Mouse (Mus musculus) bone marrow macrophage, adult 2 months (primary cell): ENCODE data around the gene Tbcd. TPM values are rescaled to one million over a fixed set of nuclear protein-coding genes. Genes with fewer than 3 reads are reported as not detected.
A peak's percentile ranks its signal among the peaks of the same experiment; 100 is the strongest.

Experiments used
- H3K27ac ChIP-seq: 2 replicates; pipeline ENCODE4 v1.5.1; 2012; ENCODE audit warnings: low read depth, low read length; ENCODE audit not compliant: insufficient read depth
- H3K4me1 ChIP-seq: 2 replicates; pipeline ENCODE4 v1.6.1; 2012; ENCODE audit warnings: low read length; ENCODE audit not compliant: control insufficient read depth, insufficient read depth
- H3K4me3 ChIP-seq: 2 replicates; pipeline ENCODE4 v1.5.1; 2012; ENCODE audit warnings: mild to moderate bottlenecking, low read length, moderate library complexity; ENCODE audit not compliant: insufficient read depth
- CTCF ChIP-seq: IDR thresholded peaks from 2 replicates; pipeline ENCODE4 v1.5.1; 2012; ENCODE audit warnings: low read depth, mild to moderate bottlenecking, low read length, moderate library complexity
- POLR2A ChIP-seq: IDR thresholded peaks from 2 replicates; pipeline ENCODE4 v1.6.1; 2012; ENCODE audit warnings: mild to moderate bottlenecking, low read depth, low read length, borderline replicate concordance
- polyA plus RNA-seq: library from polyadenylated mRNA; stranded (reverse); fragments of >200 nt; gene quantifications from 2 replicates; pipeline ENCODE4 v1.2.4, GENCODE M21; 2012; ENCODE audit not compliant: missing spikeins, insufficient read depth, insufficient read length

The Tbcd gene
- polyA plus RNA-seq, 1 experiment, result 27.4 TPM

DNA sequence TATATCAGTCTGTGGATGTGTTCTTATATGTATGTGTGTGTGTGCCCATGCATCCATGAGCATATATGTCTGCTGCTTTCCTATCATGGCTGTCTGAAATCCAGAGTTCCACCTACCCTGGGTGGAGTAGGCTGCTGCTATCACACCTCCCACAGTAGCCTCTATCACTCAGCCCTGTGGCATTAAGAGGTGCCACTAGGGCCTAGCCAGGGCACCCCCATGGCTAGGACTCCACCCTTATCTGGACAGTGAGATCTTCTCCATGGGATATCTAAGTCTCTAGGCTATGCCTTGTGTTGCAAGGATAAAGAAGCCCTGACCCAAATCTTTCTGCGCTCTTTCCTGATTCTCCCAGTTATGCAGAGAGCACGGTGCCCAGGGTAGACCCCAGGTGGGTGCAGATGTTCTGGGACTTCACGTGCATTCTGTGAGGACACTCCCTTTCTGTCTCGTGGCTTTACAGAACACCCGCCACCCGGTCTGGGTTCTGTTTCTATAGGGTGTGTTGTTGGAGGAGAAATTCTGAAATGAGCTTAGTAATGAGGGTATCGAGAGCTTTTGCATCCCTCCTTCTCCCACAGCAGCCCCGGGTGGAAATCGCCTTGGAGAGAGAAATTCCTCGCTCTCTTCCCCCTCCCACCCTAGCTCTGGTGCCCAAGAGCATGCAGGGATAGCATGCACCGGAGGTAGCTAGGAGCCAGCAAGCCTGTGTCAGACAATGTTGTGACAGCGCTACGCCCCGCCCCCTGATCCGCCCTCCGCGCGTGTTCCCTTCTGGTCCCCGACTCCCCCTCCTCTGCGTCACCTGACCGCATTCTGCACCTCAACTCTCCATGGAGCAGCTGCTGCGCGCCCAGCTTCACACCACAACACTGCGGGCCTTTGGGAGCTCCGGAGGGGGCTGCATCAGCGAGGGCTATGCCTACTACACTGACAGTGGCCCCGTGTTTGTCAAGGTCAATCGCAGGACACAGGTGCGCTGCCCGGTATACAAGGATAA lies 17.3 kb upstream of the Tbcd start, which contains the start of gene Fn3k:
TSS of gene Fn3k (plus strand) at position 758 of the 1,000 bp plus-strand sequence.
- H3K27ac ChIP-seq, result no peak within 1 kb of the TSS
- H3K4me3 ChIP-seq, result peak within 1 kb of the TSS; percentile 55
- peaks cover 6% of the 10 kb centered on the region for H3K4me1 ChIP-seq
- TF ChIP-seq CTCF (no peak), POLR2A (no peak)

DNA sequence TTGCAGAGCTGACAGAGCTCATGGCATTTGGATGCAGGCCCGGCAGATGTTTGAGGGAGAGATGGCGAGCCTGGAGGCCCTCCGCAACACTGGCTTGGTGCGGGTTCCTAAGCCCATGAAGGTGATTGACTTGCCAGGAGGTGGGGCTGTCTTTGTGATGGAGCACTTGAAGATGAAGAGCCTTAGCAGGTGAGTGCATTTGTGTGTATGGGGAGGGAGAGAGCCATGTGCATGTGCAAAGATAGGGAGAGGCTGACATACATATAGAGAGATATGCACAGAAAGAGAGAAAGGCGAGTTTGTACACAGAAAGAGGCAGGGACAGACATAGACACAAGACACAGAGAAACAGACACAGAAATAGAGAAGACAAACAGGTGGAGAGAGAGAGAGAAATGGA lies 14.5 kb upstream of the Tbcd start:
- TF ChIP-seq CTCF (no peak), POLR2A (no peak)
- H3K4me3 ChIP-seq, result no peak overlapping the region
- H3K4me1 ChIP-seq, result peaks cover 6% of the 10 kb centered on the region
- H3K27ac ChIP-seq, result no peak overlapping the region

DNA sequence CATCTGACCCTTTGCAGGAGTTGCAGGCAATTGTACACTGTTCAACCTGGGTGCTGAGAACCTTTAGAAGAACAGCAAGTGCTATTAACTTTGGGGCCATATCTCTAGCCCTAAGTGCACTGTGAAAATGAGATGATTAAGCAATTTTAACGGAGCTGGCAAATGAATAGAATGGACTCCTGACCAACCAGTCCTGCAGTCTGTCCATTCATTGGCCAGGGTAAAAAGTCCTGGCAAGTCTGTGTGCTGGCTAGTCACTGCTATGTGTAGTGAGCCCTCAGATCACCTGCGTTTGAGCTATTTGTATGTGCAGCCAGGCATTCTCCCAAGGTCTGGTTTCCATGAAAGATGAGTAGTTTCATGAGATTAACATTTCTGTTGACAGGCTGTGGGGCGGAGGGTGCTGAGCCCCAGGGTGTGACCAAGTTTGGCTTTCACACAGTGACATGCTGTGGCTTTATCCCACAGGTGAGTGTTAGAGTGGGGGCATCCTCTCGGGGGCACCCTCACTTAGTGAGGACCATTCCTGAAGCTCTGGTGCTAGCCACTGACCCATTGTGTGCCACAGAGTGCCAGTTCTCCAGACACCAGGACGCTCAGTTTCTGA lies 12.0 kb upstream of the Tbcd start:
- H3K27ac ChIP-seq, result no peak overlapping the region
- TF ChIP-seq CTCF (no peak), POLR2A (no peak)
- no peaks in the 10 kb centered on the region for H3K4me1 ChIP-seq
- no peak overlapping the region for H3K4me3 ChIP-seq

DNA sequence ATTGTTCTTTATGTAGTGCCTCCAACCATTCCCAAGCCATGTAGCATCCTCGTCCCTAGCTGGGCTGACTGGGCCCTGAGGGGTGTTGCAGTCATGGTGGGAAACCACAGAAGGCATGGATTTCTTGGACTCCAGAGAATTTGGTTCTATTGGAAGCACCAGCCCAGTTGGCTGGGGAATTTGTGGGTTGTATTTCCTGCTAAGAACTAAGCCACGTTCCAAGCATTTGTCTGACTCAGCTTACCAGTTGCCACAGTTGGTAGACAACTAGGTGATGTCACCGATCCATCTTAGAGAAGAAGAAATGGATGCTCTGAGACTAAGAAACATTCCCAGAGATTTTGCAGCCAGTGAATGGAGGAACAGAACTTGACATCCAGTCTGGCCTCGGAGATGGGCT lies 10.1 kb upstream of the Tbcd start:
- H3K27ac ChIP-seq, result no peak overlapping the region
- TF ChIP-seq POLR2A (no peak), CTCF (no peak)
- H3K4me3 ChIP-seq, result no peak overlapping the region
- H3K4me1 ChIP-seq, result peaks cover 6% of the 10 kb centered on the region

DNA sequence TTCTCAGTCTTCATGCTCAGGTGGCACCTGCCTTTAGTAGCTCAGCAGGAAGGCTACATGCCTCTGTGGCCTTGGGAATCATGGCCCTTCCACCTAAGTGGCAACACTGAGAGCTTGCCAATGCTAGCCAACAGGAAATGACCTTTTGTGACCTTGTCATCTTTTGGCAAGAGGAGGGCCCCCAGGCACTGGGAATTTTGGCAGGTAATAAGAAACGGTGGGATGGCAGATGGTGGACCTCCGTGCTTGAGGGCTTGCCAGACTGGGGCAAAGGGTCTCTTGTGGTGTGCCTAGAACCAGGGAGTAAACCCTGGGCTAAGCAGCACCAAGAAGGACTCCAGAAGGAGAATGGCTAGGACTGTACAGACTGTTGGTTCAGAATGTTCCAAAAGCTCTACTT lies 9.7 kb upstream of the Tbcd start:
- Histone ChIP-seq H3K4me1 (peaks cover 6% of the 10 kb centered on the region), H3K4me3 (no peak overlapping the region), H3K27ac (no peak overlapping the region)
- TF ChIP-seq CTCF (no peak), POLR2A (no peak)

DNA sequence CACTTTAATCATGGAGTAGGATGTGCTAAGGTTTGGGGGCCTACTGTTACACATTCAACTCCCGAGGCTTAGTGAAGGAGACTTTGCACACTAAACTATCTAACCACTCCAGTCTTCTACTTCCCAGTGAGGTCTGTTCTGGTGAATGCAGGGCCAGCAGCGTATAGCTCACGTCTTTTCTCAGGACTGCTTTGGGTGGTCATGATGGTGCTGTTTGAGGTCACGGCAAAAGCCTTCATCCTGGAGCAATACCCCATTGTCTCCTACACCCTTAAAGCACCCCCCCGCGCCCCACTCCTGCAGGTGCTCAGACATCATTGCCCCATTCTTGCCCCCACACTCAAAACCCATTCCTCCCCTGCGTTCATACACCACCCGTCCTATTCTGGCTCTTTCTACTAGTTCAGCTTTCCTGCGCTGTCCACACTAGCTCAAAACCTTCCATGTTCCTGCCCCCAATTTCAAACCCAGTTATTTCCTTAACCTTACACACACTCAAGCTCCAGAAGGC lies 478 bp upstream of the Tbcd start:
- TF ChIP-seq POLR2A (no peak), CTCF (no peak)
- H3K27ac ChIP-seq, result no peak overlapping the region
- H3K4me3 ChIP-seq, result peak overlapping the region; percentile 97
- H3K4me1 ChIP-seq, result peaks cover 16% of the 10 kb centered on the region

DNA sequence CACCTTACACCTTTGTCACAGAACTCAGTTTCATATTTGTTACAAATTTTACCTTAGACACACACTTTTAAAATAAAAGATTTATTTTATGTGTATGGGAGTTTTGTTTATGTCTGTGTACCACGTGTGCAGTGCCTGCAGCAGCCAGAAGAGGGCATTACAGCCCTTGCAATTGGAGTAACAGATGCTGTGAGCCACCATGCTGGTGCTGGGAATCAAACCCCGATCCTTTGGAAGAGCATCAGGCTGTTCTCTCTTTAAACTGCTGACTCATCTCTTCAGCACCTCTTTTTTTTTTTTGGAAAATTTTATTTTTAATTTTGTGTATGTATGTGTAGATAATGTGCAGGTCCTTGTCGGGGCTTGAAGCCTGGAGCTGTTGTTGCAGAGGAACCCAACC lies 6.1 kb downstream of the Tbcd start:
- Histone ChIP-seq H3K4me3 (no peak overlapping the region), H3K27ac (no peak overlapping the region), H3K4me1 (peaks cover 4% of the 10 kb centered on the region)
- TF ChIP-seq POLR2A (no peak), CTCF (peak; percentile 11; the same call in 1 of the 2 replicates)

DNA sequence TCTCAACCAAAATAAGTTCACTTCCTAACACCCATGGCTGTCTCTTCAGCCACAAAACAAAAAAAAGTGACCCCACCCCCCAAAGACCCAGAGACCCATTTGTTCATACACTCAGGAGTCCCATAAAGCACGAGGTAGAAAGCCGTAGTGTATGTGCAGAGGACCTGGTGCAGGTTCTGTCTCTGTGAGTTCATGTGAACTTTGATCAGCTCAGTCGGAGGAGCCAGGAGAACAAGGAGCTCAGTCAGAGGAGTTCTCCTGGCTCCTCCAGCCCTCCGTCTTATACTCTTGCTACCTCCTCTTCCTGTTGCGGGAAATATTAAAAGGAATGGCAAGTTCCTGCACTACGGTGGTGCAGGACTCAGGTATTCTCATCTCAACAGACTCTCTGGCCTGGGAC lies 15.7 kb downstream of the Tbcd start:
- no peak for TF ChIP-seq CTCF
- TF ChIP-seq POLR2A, result no peak
- Histone ChIP-seq H3K27ac (no peak overlapping the region), H3K4me3 (no peak overlapping the region), H3K4me1 (peaks cover 9% of the 10 kb centered on the region)

DNA sequence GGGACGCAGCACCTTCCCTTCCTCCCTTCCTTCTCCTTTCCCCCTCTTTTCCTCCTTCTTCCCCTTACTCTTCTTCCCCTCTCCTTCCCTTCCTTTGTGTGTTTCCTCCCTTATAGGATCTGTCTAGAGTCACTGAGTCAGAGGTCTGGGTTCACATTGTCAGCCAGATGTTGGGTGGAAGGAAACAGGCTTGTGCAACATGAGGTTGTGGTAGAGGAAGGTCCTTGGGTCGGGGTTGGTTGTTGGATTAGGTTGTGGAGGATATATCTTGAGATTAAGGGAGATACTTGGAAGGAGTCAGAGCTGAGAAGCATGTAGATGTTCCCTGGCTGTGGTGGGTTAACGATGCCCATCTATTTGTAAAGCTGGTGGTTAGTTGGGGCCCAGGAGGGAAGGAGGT lies 23.1 kb downstream of the Tbcd start:
- H3K4me1 ChIP-seq, result peaks cover 29% of the 10 kb centered on the region
- TF ChIP-seq POLR2A (no peak), CTCF (no peak)
- no peak overlapping the region for H3K4me3 ChIP-seq
- H3K27ac ChIP-seq, result peak overlapping the region; percentile 17; the same call in 1 of the 2 replicates
